Mouse (Mus musculus) hindbrain, embryonic 13.5 days (tissue): ENCODE data around the gene Rbm6. TPM values are rescaled to one million over a fixed set of nuclear protein-coding genes. Genes with fewer than 3 reads are reported as not detected.

Experiments used
- ATAC-seq: fragments of 200-750 bp; cut with Nextera tagmentation; 2 replicates; pipeline ENCODE4 v1.8.0; 2017; ENCODE audit warnings: moderate TSS enrichment; ENCODE audit not compliant: low FRiP score
- H3K27ac ChIP-seq: fragments of 300-500 bp; sonication (generic); 2 replicates; pipeline ENCODE4 v1.5.1; 2015; ENCODE audit warnings: inconsistent platforms, mild to moderate bottlenecking, moderate library complexity
- H3K27me3 ChIP-seq: fragments of 300-500 bp; sonication (generic); 2 replicates; pipeline ENCODE4 v1.6.1; 2015; ENCODE audit warnings: mild to moderate bottlenecking, inconsistent platforms
- H3K36me3 ChIP-seq: fragments of 300-500 bp; sonication (generic); 2 replicates; pipeline ENCODE4 v1.6.1; 2015; ENCODE audit warnings: mild to moderate bottlenecking, inconsistent platforms
- H3K4me1 ChIP-seq: fragments of 300-500 bp; sonication (generic); replicated peaks from 2 replicates; pipeline ENCODE4 v1.6.1; 2015; ENCODE audit warnings: inconsistent platforms
- H3K4me2 ChIP-seq: fragments of 300-500 bp; sonication (generic); 2 replicates; pipeline ENCODE4 v1.6.1; 2015; ENCODE audit warnings: inconsistent platforms, mild to moderate bottlenecking, moderate library complexity
- H3K4me3 ChIP-seq: fragments of 300-500 bp; sonication (generic); 2 replicates; pipeline ENCODE4 v1.5.1; 2015; ENCODE audit warnings: mild to moderate bottlenecking, inconsistent platforms
- H3K9ac ChIP-seq: fragments of 300-500 bp; sonication (generic); 2 replicates; pipeline ENCODE4 v1.6.1; 2015; ENCODE audit warnings: mild to moderate bottlenecking, inconsistent platforms
- H3K9me3 ChIP-seq: fragments of 300-500 bp; sonication (generic); 2 replicates; pipeline ENCODE4 v1.6.1; 2016; ENCODE audit warnings: inconsistent platforms
- WGBS: fragments of 180-500 bp; shearing (Covaris S2); methylation state at CpG from one replicate; pipeline ENCODE4 v1.1.7; 2015; 5-methylcytosine and 5-hydroxymethylcytosine counted together
- polyA plus RNA-seq: library from polyadenylated mRNA; unstranded; fragments of >200 nt; fragmentation: Nextera tagmentation; extraction: Ambion mirVana; gene quantifications from 2 replicates; pipeline ENCODE4 v1.2.1, GENCODE M21; 2015

Gene Rbm6
- polyA plus RNA-seq, 1 experiment from 2014 or later, result 122 TPM

DNA sequence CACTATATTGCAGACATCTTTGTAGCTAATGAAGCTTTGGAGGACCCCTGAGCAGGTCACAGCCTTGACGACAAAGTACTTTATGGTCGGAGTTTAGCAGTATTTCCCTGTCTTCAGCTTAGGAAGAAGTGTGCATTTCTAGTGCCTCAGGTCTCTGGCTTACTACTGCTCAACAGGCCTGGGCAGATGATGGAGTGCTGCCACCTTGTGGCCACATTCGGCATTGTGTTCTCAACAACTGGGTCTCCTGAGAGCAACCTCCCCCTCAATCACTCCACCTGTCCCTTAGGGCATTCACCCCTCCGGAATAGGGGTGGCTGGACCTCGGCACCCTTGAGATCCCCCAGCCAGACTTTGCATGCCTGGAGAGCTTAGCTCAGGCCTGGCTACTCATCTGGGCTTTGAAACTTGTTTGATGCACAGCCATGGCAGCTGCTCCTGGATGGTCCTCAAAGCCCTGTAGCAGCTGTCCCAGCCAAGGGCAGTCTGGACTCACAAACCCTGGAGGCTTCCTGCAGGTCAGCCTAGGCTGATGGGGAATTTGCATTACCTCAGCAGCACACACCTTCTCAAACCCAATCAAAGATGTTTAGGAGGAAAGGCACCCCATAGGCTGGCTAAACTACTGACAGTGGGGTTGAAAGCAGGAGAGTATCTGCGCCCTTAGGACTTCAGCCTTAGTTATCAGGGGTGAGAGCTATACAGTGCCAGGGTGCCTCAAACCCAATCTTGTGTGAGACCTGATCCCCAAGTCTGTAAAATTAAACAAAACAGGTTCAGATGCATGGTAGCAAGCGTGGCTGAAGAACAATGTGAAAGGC is 134.8 kb downstream of the Rbm6 start:
- peak; percentile 59 for ATAC-seq
- Histone ChIP-seq H3K27ac (peak overlapping the region; percentile 64), H3K4me2 (no peak overlapping the region), H3K4me1 (peaks cover 41% of the 10 kb centered on the region), H3K4me3 (no peak overlapping the region), H3K27me3 (0 out of 2 replicates have a peak, but pooled peaks cover 6% of the 10 kb centered on the region), H3K9ac (no peak overlapping the region), H3K9me3 (no peaks in the 10 kb centered on the region), H3K36me3 (peaks cover 52% of the 10 kb centered on the region)
- WGBS, result 21% methylated on average over 7 of the region's 7 CpGs

DNA sequence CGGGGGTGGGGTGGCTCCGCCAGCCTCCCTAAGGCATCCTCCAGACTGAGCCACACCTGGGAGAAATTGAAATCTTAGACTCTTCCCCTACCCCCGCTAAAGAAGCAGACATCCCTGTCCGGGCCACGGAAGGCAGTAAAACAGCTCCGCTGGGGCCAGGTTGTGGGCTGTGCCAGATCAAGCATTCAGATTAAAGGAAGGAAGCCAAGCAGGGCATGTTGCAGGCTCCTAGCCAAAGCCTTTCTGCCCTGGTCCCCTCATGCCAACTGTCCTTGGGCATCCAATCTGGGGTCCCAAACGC is 136.9 kb downstream of the Rbm6 start:
- Histone ChIP-seq H3K9ac (peak overlapping the region; percentile 64), H3K4me2 (peak overlapping the region; percentile 45), H3K27ac (peak overlapping the region; percentile 85), H3K36me3 (peaks cover 31% of the 10 kb centered on the region), H3K9me3 (no peaks in the 10 kb centered on the region), H3K4me1 (peaks cover 45% of the 10 kb centered on the region), H3K27me3 (0 out of 2 replicates have a peak, but pooled peaks cover 6% of the 10 kb centered on the region), H3K4me3 (peak overlapping the region; percentile 9; the same call in 1 of the 2 replicates)
- peak; percentile 9; the same call in 1 of the 2 replicates for ATAC-seq
- 3% methylated on average over 7 of the region's 7 CpGs for WGBS

DNA sequence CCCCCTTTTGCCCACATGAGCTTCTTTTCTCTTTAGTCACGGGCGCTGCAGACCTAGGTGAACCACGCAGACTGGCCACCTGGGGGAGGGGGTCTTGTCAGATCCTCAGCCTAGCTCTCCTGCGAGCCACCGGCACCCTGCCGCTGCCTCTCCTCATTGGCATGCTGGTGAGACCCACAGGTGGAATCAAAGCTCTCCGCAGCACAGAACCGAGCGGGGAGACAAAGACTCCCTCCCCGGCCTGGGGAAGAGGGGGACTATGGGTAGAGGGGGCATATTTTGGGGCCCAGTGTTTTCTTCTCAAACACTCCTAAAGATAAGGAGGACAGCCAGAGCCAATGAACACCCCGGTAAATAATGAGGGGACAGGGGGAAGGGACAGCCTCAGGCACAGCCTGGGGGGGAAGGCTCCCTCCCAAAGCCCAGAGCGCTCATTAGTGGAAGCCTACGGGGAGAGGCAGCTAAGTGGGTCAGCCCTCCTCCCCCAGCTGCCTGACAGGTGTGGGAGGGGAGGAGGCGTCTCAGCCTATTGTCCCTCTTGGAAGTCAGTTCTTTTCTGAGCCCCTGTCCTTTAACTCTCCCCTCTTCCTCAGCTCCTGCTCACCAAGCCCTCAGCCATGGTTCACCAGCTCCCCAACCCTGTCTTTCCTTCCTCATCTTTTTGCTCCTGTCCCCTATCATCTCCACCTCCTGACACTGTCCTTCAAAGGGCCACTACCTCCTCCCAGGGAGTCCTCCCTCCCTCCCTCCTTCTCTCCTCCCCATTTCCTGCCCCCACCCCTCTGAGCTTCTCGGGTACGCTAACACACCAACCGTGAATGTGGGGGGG is 137.5 kb downstream of the Rbm6 start:
- WGBS, result 2% methylated on average over 17 of the region's 17 CpGs
- H3K9ac ChIP-seq, result peak overlapping the region; percentile 64
- peak overlapping the region; percentile 9 for H3K4me3 ChIP-seq
- peaks cover 50% of the 10 kb centered on the region for H3K4me1 ChIP-seq
- ATAC-seq, result no peak
- H3K9me3 ChIP-seq, result no peaks in the 10 kb centered on the region
- H3K4me2 ChIP-seq, result peak overlapping the region; percentile 45
- peaks cover 25% of the 10 kb centered on the region for H3K36me3 ChIP-seq
- H3K27me3 ChIP-seq, result 0 out of 2 replicates have a peak, but pooled peaks cover 6% of the 10 kb centered on the region
- H3K27ac ChIP-seq, result peak overlapping the region; percentile 85

DNA sequence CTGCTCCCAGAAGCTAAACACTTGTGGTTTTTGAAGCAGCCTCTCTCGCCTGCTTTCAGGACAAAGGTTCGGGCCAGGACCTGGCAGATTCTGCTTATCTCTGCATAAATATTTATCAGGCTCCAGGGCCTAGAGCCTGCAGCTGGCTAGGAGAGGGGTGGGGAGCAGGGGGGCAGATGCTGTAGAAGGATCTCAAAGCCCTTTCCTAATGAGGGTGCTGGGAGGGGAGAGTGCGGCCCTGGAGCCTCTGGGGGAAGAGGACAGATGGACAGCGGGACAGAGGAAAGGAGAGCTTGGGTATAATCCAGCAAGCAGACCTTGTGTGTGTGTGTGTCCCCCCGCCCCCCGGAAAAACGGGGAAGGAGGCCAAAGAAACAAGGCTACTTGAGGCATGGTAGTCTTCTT is 138.5 kb downstream of the Rbm6 start:
- peaks cover 15% of the 10 kb centered on the region for H3K36me3 ChIP-seq
- H3K27ac ChIP-seq, result peak overlapping the region; percentile 85
- ATAC-seq, result no peak
- WGBS, result 18% methylated on average over 7 of the region's 7 CpGs
- 0 out of 2 replicates have a peak, but pooled peaks cover 6% of the 10 kb centered on the region for H3K27me3 ChIP-seq
- H3K4me3 ChIP-seq, result no peak overlapping the region
- no peaks in the 10 kb centered on the region for H3K9me3 ChIP-seq
- peaks cover 60% of the 10 kb centered on the region for H3K4me1 ChIP-seq
- H3K4me2 ChIP-seq, result no peak overlapping the region
- no peak overlapping the region for H3K9ac ChIP-seq

DNA sequence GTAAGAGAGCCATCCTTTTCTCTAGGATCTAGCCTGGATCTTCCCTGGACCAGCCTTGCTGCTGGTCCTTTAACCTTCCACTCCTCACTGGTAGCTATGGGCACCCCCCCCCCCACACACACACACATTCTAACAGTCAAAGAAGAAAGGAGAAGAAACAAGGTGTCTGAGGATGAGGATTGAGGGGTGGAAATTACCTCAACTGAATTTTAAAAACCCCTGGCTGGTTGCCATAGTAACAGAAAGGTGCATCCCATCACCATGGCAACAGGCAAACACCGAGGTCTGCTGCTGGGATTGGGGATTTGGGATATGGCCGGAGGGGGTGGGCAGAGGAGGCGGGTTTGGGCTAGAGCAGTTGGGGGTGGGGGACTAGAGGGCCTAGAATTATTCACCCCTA is 143.3 kb downstream of the Rbm6 start:
- Histone ChIP-seq H3K4me2 (no peak overlapping the region), H3K9ac (no peak overlapping the region), H3K9me3 (no peaks in the 10 kb centered on the region), H3K27ac (peak overlapping the region; percentile 84), H3K4me3 (no peak overlapping the region), H3K27me3 (no peaks in the 10 kb centered on the region), H3K36me3 (no peaks in the 10 kb centered on the region), H3K4me1 (peaks cover 58% of the 10 kb centered on the region)
- 16% methylated on average over 3 of the region's 3 CpGs for WGBS
- no peak for ATAC-seq

DNA sequence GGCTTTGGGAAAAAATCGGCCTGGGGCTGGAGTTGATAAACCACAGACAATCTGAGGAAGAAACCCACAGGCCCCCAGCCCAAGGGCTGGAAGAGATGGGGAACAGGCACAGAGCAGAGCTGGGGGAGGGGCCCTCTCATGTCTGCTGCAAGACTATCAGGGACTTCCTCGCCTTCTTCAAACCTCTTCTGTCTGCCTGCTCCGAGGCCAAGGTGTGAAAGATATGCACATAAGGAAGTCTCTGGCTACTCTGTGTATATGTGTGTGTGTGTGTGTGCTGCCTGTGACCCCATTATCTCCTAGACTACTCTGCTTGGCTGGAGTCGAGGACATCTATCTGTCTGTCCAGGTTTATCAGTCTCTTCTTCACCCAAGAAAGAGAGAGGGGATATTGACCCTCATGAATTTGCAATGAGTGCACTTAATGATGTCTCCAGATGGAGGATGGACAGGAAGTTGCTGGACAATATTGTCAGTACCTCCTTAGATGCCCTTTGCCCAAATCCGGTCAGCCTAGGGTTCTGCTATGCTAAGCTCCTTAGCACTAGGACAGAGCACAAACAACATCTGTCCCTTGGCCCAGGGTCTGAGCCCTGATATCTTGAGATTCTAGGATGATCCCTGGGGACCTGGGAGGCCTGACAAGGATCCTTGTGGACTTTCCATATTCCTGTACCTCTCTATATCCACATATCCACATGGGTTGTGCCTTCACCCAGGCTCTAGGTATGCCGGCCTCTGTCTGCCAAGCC is 143.9 kb downstream of the Rbm6 start:
- H3K4me3 ChIP-seq, result no peak overlapping the region
- H3K9me3 ChIP-seq, result no peaks in the 10 kb centered on the region
- WGBS, result 68% methylated on average over 6 of the region's 6 CpGs
- no peak for ATAC-seq
- H3K27ac ChIP-seq, result peak overlapping the region; percentile 84
- H3K4me1 ChIP-seq, result peaks cover 58% of the 10 kb centered on the region
- H3K36me3 ChIP-seq, result no peaks in the 10 kb centered on the region
- no peaks in the 10 kb centered on the region for H3K27me3 ChIP-seq
- H3K9ac ChIP-seq, result 0 out of 2 replicates have a peak overlapping the region, but pooled peaks have one; percentile 2
- H3K4me2 ChIP-seq, result no peak overlapping the region

DNA sequence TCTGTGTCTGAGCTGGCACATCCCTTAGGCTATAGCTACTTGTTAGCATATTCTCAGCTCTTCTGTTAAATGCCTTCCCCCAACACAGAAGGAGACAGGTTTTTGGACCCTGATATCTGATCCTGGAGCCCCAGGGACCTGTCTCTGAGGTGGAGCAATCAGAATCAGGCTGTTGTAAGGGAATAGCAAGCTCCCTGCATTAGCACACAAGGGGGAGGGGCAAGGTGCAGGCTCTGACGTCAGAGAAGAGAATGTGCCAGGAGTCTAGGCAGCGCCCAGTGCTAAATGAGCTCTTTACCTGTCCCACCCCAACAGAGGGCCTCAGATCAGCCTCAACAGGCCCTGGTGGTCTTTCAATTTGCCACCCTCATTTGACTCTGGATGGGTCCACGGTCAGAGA is 146.0 kb downstream of the Rbm6 start:
- WGBS, result 50% methylated on average over 3 of the region's 3 CpGs
- Histone ChIP-seq H3K4me3 (no peak overlapping the region), H3K4me2 (no peak overlapping the region), H3K9ac (no peak overlapping the region), H3K9me3 (no peaks in the 10 kb centered on the region), H3K4me1 (peaks cover 74% of the 10 kb centered on the region), H3K36me3 (no peaks in the 10 kb centered on the region), H3K27me3 (no peaks in the 10 kb centered on the region), H3K27ac (peak overlapping the region; percentile 64)
- ATAC-seq, result no peak

DNA sequence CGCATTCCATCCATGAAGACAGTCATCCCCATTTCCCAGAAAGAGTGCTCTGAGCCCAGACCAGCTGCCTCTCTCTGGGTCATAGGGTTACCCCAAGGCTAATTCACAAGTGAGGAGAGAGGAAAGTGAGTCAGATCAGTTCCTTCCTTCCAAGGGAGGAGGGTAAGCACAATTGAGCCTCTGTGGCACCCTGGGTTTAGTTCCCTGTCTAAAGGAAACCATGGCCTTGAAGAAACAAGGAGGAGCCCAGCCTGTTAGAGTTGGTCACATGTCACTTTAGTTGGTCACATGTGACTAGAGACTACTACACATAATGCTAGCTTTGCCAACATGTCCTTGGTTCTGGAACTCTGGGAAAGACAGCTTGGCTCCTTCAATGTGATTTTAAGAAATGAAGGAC is 148.2 kb downstream of the Rbm6 start:
- Histone ChIP-seq H3K36me3 (no peaks in the 10 kb centered on the region), H3K4me1 (peaks cover 64% of the 10 kb centered on the region), H3K9me3 (no peaks in the 10 kb centered on the region), H3K27ac (peak overlapping the region; percentile 87; the same call in 1 of the 2 replicates), H3K4me3 (no peak overlapping the region), H3K4me2 (no peak overlapping the region), H3K27me3 (peaks cover 5% of the 10 kb centered on the region; the same call in 1 of the 2 replicates), H3K9ac (no peak overlapping the region)
- 95% methylated on average over 1 of the region's 1 CpGs for WGBS
- no peak for ATAC-seq

DNA sequence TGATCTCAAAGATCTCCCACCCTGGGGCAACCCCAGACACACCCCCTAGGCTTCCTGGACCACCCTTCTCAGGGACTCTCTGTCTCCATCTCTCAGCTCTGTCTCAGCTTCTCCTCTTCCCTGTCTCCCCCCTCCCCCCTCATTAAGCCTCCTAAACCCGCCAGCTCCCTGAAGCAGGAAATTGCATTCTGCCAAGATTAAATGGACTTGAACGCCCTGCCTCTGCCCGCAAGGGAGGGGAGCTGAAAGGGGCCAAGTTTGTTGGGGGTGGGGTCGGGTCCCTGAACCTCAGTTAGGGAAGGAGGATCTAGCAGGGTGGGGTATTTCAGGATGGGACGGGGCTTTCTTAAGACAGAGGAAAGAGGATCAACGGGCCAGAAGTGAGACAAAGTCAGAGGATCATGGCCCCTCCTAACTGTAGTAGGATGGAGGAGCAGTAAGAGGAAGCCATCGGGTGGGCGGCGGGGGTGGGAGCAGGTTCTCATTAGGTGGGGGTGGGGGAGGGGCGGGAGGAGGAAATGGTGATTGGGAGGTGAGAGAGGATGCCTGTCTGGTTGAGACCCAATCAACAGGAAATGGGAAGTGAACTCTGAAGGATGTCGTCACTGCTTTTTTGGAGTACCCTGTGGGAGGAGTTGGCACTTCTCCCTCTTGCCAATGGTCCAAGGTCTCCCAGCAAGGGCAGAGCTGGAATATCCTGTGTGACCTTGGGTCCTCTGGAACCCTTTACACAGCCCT is 149.1 kb downstream of the Rbm6 start:
- H3K4me1 ChIP-seq, result peaks cover 55% of the 10 kb centered on the region
- peaks cover 5% of the 10 kb centered on the region; the same call in 1 of the 2 replicates for H3K27me3 ChIP-seq
- ATAC-seq, result peak; percentile 50; the same call in 1 of the 2 replicates
- no peaks in the 10 kb centered on the region for H3K36me3 ChIP-seq
- peak overlapping the region; percentile 87 for H3K27ac ChIP-seq
- no peak overlapping the region for H3K4me3 ChIP-seq
- peak overlapping the region; percentile 37 for H3K4me2 ChIP-seq
- 12% methylated on average over 11 of the region's 11 CpGs for WGBS
- no peaks in the 10 kb centered on the region for H3K9me3 ChIP-seq
- no peak overlapping the region for H3K9ac ChIP-seq
